Mouse (Mus musculus) lung, postnatal 0 days (tissue): ENCODE results near the gene Sparc. TPM values are rescaled to one million over a fixed set of nuclear protein-coding genes. Genes with fewer than 3 reads are reported as not detected.

Experiments used
- ATAC-seq: fragments of 200-750 bp; cut with Nextera tagmentation; 2 replicates; pipeline ENCODE4 v1.8.0; 2017; ENCODE audit warnings: moderate library complexity
- DNase-seq: peaks from one replicate; pipeline ENCODE4 v3.0.0-alpha.2; 2016; ENCODE audit warnings: low spot score
- H3K27ac ChIP-seq: fragments of 300-500 bp; sonication (generic); 2 replicates; pipeline ENCODE4 v1.5.1; 2014; ENCODE audit warnings: antibody characterized with exemption, mild to moderate bottlenecking, low read length, mixed read lengths
- H3K27me3 ChIP-seq: fragments of 300-500 bp; sonication (generic); replicated peaks from 2 replicates; pipeline ENCODE4 v1.6.1; 2014; ENCODE audit warnings: low read length, mixed read lengths; ENCODE audit not compliant: insufficient read depth
- H3K36me3 ChIP-seq: fragments of 300-500 bp; sonication (generic); 2 replicates; pipeline ENCODE4 v1.6.1; 2014; ENCODE audit warnings: low read length, mixed read lengths; ENCODE audit not compliant: insufficient read depth
- H3K4me1 ChIP-seq: fragments of 300-500 bp; sonication (generic); 2 replicates; pipeline ENCODE4 v1.6.1; 2014; ENCODE audit warnings: antibody characterized with exemption, low read depth, low read length, mixed read lengths; ENCODE audit not compliant: insufficient read depth
- H3K4me2 ChIP-seq: fragments of 300-500 bp; sonication (generic); replicated peaks from 2 replicates; pipeline ENCODE4 v1.6.1; 2014; ENCODE audit warnings: low read depth, mild to moderate bottlenecking, low read length, moderate library complexity, mixed read lengths
- H3K4me3 ChIP-seq: fragments of 300-500 bp; sonication (generic); 2 replicates; pipeline ENCODE4 v1.5.1; 2014; ENCODE audit warnings: low read depth, low read length
- H3K9ac ChIP-seq: fragments of 300-500 bp; sonication (generic); replicated peaks from 2 replicates; pipeline ENCODE4 v1.6.1; 2014; ENCODE audit warnings: low read depth, mild to moderate bottlenecking
- H3K9me3 ChIP-seq: fragments of 300-500 bp; sonication (generic); 2 replicates; pipeline ENCODE4 v1.6.1; 2016; ENCODE audit warnings: low read length, mixed read lengths
- CTCF ChIP-seq: IDR thresholded peaks from 2 replicates; pipeline ENCODE4 v1.5.1; 2016; ENCODE audit warnings: antibody characterized with exemption, mild to moderate bottlenecking
- EP300 ChIP-seq: IDR thresholded peaks from 2 replicates; pipeline ENCODE4 v1.6.1; 2016; ENCODE audit warnings: antibody characterized with exemption, mild to moderate bottlenecking, control low read depth
- WGBS: fragments of 180-500 bp; shearing (Covaris S2); extraction: QIAGEN DNeasy Blood & Tissue Kit; methylation state at CpG from one replicate; pipeline ENCODE4 v1.1.7; 2014; 5-methylcytosine and 5-hydroxymethylcytosine counted together
- polyA plus RNA-seq: library from polyadenylated mRNA; unstranded; fragments of >200 nt; fragmentation: Nextera tagmentation; extraction: Ambion mirVana; gene quantifications from 2 replicates; pipeline ENCODE4 v1.2.1, GENCODE M21; 2015

Gene Sparc
- polyA plus RNA-seq, 1 experiment from 2014 or later: 3,486 TPM

- no peaks in the 10 kb centered on the region for H3K36me3 ChIP-seq
- H3K9me3 ChIP-seq: no peaks in the 10 kb centered on the region
- peak overlapping the region; percentile 64 for H3K4me3 ChIP-seq
- H3K9ac ChIP-seq: peak overlapping the region; percentile 51; the same call in 1 of the 2 replicates
- H3K27me3 ChIP-seq: no peaks in the 10 kb centered on the region
- H3K4me2 ChIP-seq: peak overlapping the region; percentile 83
- peaks cover 4% of the 10 kb centered on the region; the same call in 1 of the 2 replicates for H3K4me1 ChIP-seq
- TF ChIP-seq CTCF: no peak
- no peak for TF ChIP-seq EP300
- no peak for ATAC-seq
- H3K27ac ChIP-seq: peak overlapping the region; percentile 84
- 21% methylated on average over 3 of the region's 3 CpGs for WGBS
- DNase-seq: peak; percentile 57
These were observed 37.0 kb upstream of the Sparc start for GRCm38 (mm10) chr11:55459850-55460558.

GRCm38 (mm10) chr11:55458501-55458900 is 35.5 kb upstream of the Sparc start:
- no peak overlapping the region for H3K4me2 ChIP-seq
- ATAC-seq (no peak), DNase-seq (no peak)
- H3K27me3 ChIP-seq: no peaks in the 10 kb centered on the region
- H3K9ac ChIP-seq: no peak overlapping the region
- H3K4me1 ChIP-seq: peaks cover 4% of the 10 kb centered on the region; the same call in 1 of the 2 replicates
- H3K9me3 ChIP-seq: no peaks in the 10 kb centered on the region
- no peak overlapping the region for H3K4me3 ChIP-seq
- TF ChIP-seq CTCF (no peak), EP300 (no peak)
- 47% methylated on average over 4 of the region's 4 CpGs for WGBS
- H3K27ac ChIP-seq: no peak overlapping the region
- peaks cover 3% of the 10 kb centered on the region; the same call in 1 of the 2 replicates for H3K36me3 ChIP-seq

- Histone ChIP-seq H3K27ac (no peak overlapping the region), H3K9ac (no peak overlapping the region), H3K4me2 (no peak overlapping the region), H3K27me3 (no peaks in the 10 kb centered on the region), H3K9me3 (no peaks in the 10 kb centered on the region), H3K36me3 (peaks cover 7% of the 10 kb centered on the region; the same call in 1 of the 2 replicates), H3K4me1 (peaks cover 4% of the 10 kb centered on the region; the same call in 1 of the 2 replicates), H3K4me3 (no peak overlapping the region)
- WGBS: 67% methylated on average over 2 of the region's 2 CpGs
- ATAC-seq (no peak), DNase-seq (no peak)
- no peak for TF ChIP-seq EP300
- TF ChIP-seq CTCF: no peak
These were observed 32.2 kb upstream of the Sparc start for GRCm38 (mm10) chr11:55455166-55455565.

DNA sequence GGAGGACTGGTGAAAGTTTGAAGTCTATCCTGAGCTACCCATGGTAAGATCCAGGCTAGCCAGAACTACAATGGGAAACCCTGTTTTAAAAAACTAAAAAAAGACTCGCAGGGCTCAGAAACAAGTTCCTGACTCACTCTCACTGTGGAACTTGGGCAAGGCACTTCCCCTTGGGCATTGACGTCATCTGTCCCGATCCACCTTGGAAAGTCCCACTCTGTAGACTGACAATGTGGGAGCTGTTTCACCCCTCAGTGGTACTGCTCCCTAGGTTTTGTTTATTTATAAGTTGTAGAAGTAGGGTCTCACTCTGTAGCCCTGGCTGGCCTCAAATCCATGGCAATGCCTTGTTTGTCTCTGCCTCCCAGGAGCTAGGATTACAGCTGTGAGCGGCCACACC is 30.7 kb upstream of the Sparc start:
- peaks cover 7% of the 10 kb centered on the region; the same call in 1 of the 2 replicates for H3K36me3 ChIP-seq
- peaks cover 4% of the 10 kb centered on the region; the same call in 1 of the 2 replicates for H3K4me1 ChIP-seq
- no peaks in the 10 kb centered on the region for H3K9me3 ChIP-seq
- WGBS: 66% methylated on average over 4 of the region's 4 CpGs
- H3K27ac ChIP-seq: no peak overlapping the region
- no peaks in the 10 kb centered on the region for H3K27me3 ChIP-seq
- H3K4me3 ChIP-seq: no peak overlapping the region
- DNase-seq (no peak), ATAC-seq (peak; percentile 30; the same call in 1 of the 2 replicates)
- H3K4me2 ChIP-seq: no peak overlapping the region
- TF ChIP-seq EP300 (0 out of 2 replicates have a peak, but pooled peaks have one; percentile 23), CTCF (no peak)
- no peak overlapping the region for H3K9ac ChIP-seq

DNA sequence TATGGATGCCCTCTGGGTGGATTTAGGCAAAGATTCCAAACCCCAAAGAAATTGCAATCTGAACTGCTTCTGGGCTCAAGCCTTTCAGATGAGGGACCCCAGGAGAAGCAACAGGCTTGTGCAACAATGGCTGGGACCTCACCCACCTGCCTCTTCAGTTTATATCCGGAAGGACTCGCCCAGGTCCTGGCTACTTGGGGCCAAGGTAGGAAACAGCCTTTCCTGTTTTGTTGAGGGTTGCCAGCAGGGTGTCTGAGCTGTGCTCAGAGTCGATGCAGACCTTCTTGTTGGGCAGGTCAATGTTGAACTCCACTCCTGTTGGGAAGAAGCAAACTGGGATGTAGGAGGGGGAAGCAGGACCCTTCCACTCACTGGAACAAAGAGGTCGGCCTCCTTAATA is 27.3 kb upstream of the Sparc start:
- H3K9ac ChIP-seq: no peak overlapping the region
- H3K4me1 ChIP-seq: no peaks in the 10 kb centered on the region
- no peak for TF ChIP-seq EP300
- no peak for TF ChIP-seq CTCF
- H3K9me3 ChIP-seq: no peaks in the 10 kb centered on the region
- H3K4me2 ChIP-seq: no peak overlapping the region
- H3K4me3 ChIP-seq: no peak overlapping the region
- no peak overlapping the region for H3K27ac ChIP-seq
- H3K36me3 ChIP-seq: peaks cover 19% of the 10 kb centered on the region
- no peak for DNase-seq
- 69% methylated on average over 4 of the region's 4 CpGs for WGBS
- H3K27me3 ChIP-seq: no peaks in the 10 kb centered on the region
- ATAC-seq: no peak

DNA sequence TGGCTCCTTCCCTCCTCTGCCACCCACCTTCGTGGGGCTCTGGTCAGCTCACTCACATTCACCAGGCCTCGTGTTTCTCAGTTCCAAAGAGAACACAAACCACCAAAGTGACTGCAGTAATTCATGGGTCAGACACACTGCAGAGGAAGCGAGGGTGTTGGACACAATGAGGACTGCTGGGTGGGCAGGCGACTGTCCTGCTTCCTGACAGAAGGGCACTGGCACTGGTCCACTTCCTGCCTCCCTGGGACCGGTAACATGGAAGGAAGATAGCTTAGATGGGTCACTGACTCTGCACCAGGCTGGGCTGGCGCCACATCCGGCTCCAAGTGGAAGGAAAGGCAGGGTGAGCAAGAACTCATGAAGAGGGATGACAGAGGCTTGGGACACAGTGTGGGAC is 26.5 kb upstream of the Sparc start:
- Histone ChIP-seq H3K36me3 (peaks cover 16% of the 10 kb centered on the region), H3K4me2 (no peak overlapping the region), H3K27me3 (no peaks in the 10 kb centered on the region), H3K27ac (0 out of 2 replicates have a peak overlapping the region, but pooled peaks have one; percentile 2), H3K9me3 (no peaks in the 10 kb centered on the region), H3K4me1 (no peaks in the 10 kb centered on the region), H3K4me3 (no peak overlapping the region), H3K9ac (no peak overlapping the region)
- ATAC-seq: peak; percentile 78
- peak; percentile 60 for DNase-seq
- 56% methylated on average over 7 of the region's 7 CpGs for WGBS
- peak; percentile 56; the same call in 1 of the 2 replicates for TF ChIP-seq EP300
- TF ChIP-seq CTCF: no peak
